Mouse (Mus musculus) liver, embryonic 14.5 days (tissue): ENCODE data around the gene Klhl3.
"Not testable (repeated sequence)": the region's sequence is repeated elsewhere in the genome, so short reads cannot be mapped to it uniquely, and the experiment has no call there.

Source experiments
- CTCF ChIP-seq: IDR thresholded peaks from 2 replicates; pipeline ENCODE4 v1.5.1; 2016; ENCODE audit warnings: antibody characterized with exemption, low read depth, control low read depth
- EP300 ChIP-seq: IDR thresholded peaks from 2 replicates; pipeline ENCODE4 v1.6.1; 2016; ENCODE audit warnings: antibody characterized with exemption, low read depth

GRCm38 (mm10) chr13:58146603-58147002 lies 33.2 kb upstream of the Klhl3 start:
- not testable (repeated sequence) for TF ChIP-seq CTCF, EP300
